Mouse (Mus musculus) adrenal gland (tissue): ENCODE measurements around the gene Nme2.
"Not testable (repeated sequence)": the region's sequence is repeated elsewhere in the genome, so short reads cannot be mapped to it uniquely, and the experiment has no call there.

ENCODE experiments used
- intact Hi-C: fragments of 180-260 bp; cut with DNase I; formaldehyde crosslinking; loops from one replicate; pipeline ENCODE4 v1.15.1; 2025

The Nme2 gene

GRCm38 (mm10) chr11:93968005-93968847 lies 12.2 kb upstream of the Nme2 start, which contains the start of the genes Gm20390 and Nme1:
Gene Gm20390 (minus strand): TSS chr11:93968293.
Gene Nme1 (minus strand): TSS chr11:93968521.
- intact Hi-C loops = loop anchor here (2.0 kb wide), 1 partner anchor 121 kb away; no protein-coding TSS in a partner anchor

- intact Hi-C loops = no loop called here
These were observed 11.3 kb upstream of the Nme2 start for GRCm38 (mm10) chr11:93967381-93967780.

GRCm38 (mm10) chr11:93965391-93965790 lies 9.3 kb upstream of the Nme2 start:
- intact Hi-C loops = no loop called here

GRCm38 (mm10) chr11:93963013-93963412 lies 7.0 kb upstream of the Nme2 start:
- intact Hi-C loops = no loop called here

GRCm38 (mm10) chr11:93961482-93961881 lies 5.4 kb upstream of the Nme2 start:
- intact Hi-C loops = no loop called here

GRCm38 (mm10) chr11:93957746-93958145 lies 1.7 kb upstream of the Nme2 start:
- intact Hi-C loops = no loop called here

- intact Hi-C loops = no loop called here
These were observed 1.0 kb upstream of the Nme2 start for GRCm38 (mm10) chr11:93957031-93957555.

- intact Hi-C loops = no loop called here
These were observed 556 bp downstream of the Nme2 start for GRCm38 (mm10) chr11:93955256-93956150.

- intact Hi-C loops = no loop called here
These were observed 1.3 kb downstream of the Nme2 start for GRCm38 (mm10) chr11:93954738-93955255.

GRCm38 (mm10) chr11:93952376-93952775 lies 3.7 kb downstream of the Nme2 start:
- intact Hi-C loops = no loop called here

- intact Hi-C loops = no loop called here
These were observed 6.0 kb downstream of the Nme2 start for GRCm38 (mm10) chr11:93950045-93950444.

- intact Hi-C loops = no loop called here
These were observed 7.0 kb downstream of the Nme2 start for GRCm38 (mm10) chr11:93948887-93949567.

- intact Hi-C loops = no loop called here
These were observed 11.1 kb downstream of the Nme2 start for GRCm38 (mm10) chr11:93944986-93945385.

GRCm38 (mm10) chr11:93940906-93941305 lies 15.2 kb downstream of the Nme2 start:
- intact Hi-C loops = no loop called here

- intact Hi-C loops = no loop called here
These were observed 27.0 kb downstream of the Nme2 start for GRCm38 (mm10) chr11:93929106-93929505.

GRCm38 (mm10) chr11:93915019-93915418 lies 41.0 kb downstream of the Nme2 start:
- intact Hi-C loops = not testable (repeated sequence)

GRCm38 (mm10) chr11:93911603-93912002 lies 44.5 kb downstream of the Nme2 start:
- intact Hi-C loops = no loop called here

GRCm38 (mm10) chr11:93908829-93909228 lies 47.2 kb downstream of the Nme2 start:
- intact Hi-C loops = no loop called here

- intact Hi-C loops = no loop called here
These were observed 48.2 kb downstream of the Nme2 start for GRCm38 (mm10) chr11:93907839-93908238.

GRCm38 (mm10) chr11:93906834-93907233 lies 49.2 kb downstream of the Nme2 start:
- intact Hi-C loops = no loop called here
